ENCODE assay signal across 9 mouse cellular contexts in genomic region chr9:53890075-53890474, GRCm38 (mm10). TPM values are rescaled to one million over a fixed set of nuclear protein-coding genes. Genes with fewer than 3 reads are reported as not detected.
DNase-seq lines count a peak whose midpoint lies in the region; ATAC-seq lines count a peak whose summit lies in the region.
"Had no signal": no experiment of that assay in that cellular context is flagged by ENCODE, and none has a peak within 500 bp of the region (broad histone marks: within the 10 kb centered on the region; RNA-seq: fewer than 3 reads in every experiment).

No protein-coding gene starts in this region.

- WGBS in embryonic facial prominence, embryonic 11.5 days, result 4% methylated on average over 1 of the region's 1 CpGs
- 10% methylated on average over 1 of the region's 1 CpGs for WGBS in neural tube, embryonic 15.5 days

- no peak overlapping the region for H3K4me2 ChIP-seq in embryonic facial prominence, embryonic 11.5 days (ENCODE audit: low read depth, low read length)
- H3K4me2 ChIP-seq in neural tube, embryonic 15.5 days, result no peak overlapping the region

- H3K4me3 ChIP-seq in embryonic facial prominence, embryonic 11.5 days (ENCODE audit: low read depth, low read length), result no peak overlapping the region
- H3K4me3 ChIP-seq in neural tube, embryonic 15.5 days (replicated peaks), result no peak overlapping the region

- peak; percentile 40 for DNase-seq in gastrocnemius, postnatal 10 days
- no peak for DNase-seq in gastrocnemius, adult 18-20 months (ENCODE audit: low spot score)
- DNase-seq in thymus, postnatal 25 days, result peak; percentile 6
- no peak for DNase-seq in thymus, postnatal 36 days
- peak; percentile 66 for DNase-seq in embryonic facial prominence, embryonic 11.5 days (ENCODE audit: low spot score)
- peak; percentile 68 to 84 for DNase-seq in layer of hippocampus, postnatal 14 days (ENCODE audit: low spot score in 2 of 2)
- DNase-seq in yolk sac, embryonic 10.5 days (ENCODE audit: low spot score), result no peak

- H3K4me1 ChIP-seq in embryonic facial prominence, embryonic 11.5 days (ENCODE audit: control insufficient read depth, insufficient read depth, low read length), result no peaks in the 10 kb centered on the region
- no peaks in the 10 kb centered on the region for H3K4me1 ChIP-seq in neural tube, embryonic 15.5 days

- no peaks in the 10 kb centered on the region for H3K36me3 ChIP-seq in embryonic facial prominence, embryonic 11.5 days (replicated peaks; ENCODE audit: control insufficient read depth, insufficient read depth, low read depth, low read length)
- H3K36me3 ChIP-seq in neural tube, embryonic 15.5 days, result no peaks in the 10 kb centered on the region
- H3K36me3 ChIP-seq: G1E had no signal

- no peak overlapping the region for H3K27ac ChIP-seq in embryonic facial prominence, embryonic 11.5 days (replicated peaks; ENCODE audit: low read depth, low read length)
- no peak overlapping the region for H3K27ac ChIP-seq in neural tube, embryonic 15.5 days (replicated peaks)

- no peak overlapping the region for H3K9ac ChIP-seq in embryonic facial prominence, embryonic 11.5 days (replicated peaks; ENCODE audit: low read length)
- no peak overlapping the region for H3K9ac ChIP-seq in neural tube, embryonic 15.5 days (replicated peaks)

- H3K9me3 ChIP-seq in embryonic facial prominence, embryonic 11.5 days (replicated peaks; ENCODE audit: control insufficient read depth, low read length), result no peaks in the 10 kb centered on the region
- H3K9me3 ChIP-seq in neural tube, embryonic 15.5 days (replicated peaks), result no peaks in the 10 kb centered on the region

- ATAC-seq in embryonic facial prominence, embryonic 11.5 days (replicated peaks; ENCODE audit: insufficient number of reproducible peaks, low FRiP score, low TSS enrichment, low read depth), result no peak
- ATAC-seq in neural tube, embryonic 15.5 days (ENCODE audit: low FRiP score), result peak; percentile 59; the same call in 1 of the 2 replicates

- no peaks in the 10 kb centered on the region for H3K27me3 ChIP-seq in embryonic facial prominence, embryonic 11.5 days (ENCODE audit: control insufficient read depth, insufficient read depth, low read length)
- H3K27me3 ChIP-seq in neural tube, embryonic 15.5 days (replicated peaks), result no peaks in the 10 kb centered on the region

RNA-seq across cellular contexts. Expression of gene Sln, which starts 40.1 kb away (rescaled TPM):
- 10 to 100 TPM; 29.0 to 38.3 TPM for total RNA-seq in gastrocnemius, postnatal 10 days (2021)
- 1 to 10 TPM in 1 of 2 experiments, under 1 TPM in 1; 0.95 to 1.9 TPM for total RNA-seq in gastrocnemius, adult 18-20 months (2021)
- 1.2 and 2.0 TPM in 2 replicates for polyA plus RNA-seq in embryonic facial prominence, embryonic 11.5 days (2014; fragmentation: Nextera tagmentation; extraction: Ambion mirVana)
- under 1 TPM; 0.29 to 0.99 TPM for total RNA-seq in layer of hippocampus, postnatal 14 days (2021)
- polyA plus RNA-seq in neural tube, embryonic 15.5 days (2015; fragmentation: Nextera tagmentation; extraction: Ambion mirVana), result 8.9 and 11.3 TPM in 2 replicates
- total RNA-seq: G1E had no signal
- polyA plus RNA-seq: G1E had no signal

Comparison
In these comparisons a context has a peak if more than half of its experiments do, and no peak if none do; other contexts are left out.
1. DNase-seq: peak in gastrocnemius, postnatal 10 days (single experiment), thymus, postnatal 25 days (single experiment), embryonic facial prominence, embryonic 11.5 days (single experiment) and layer of hippocampus, postnatal 14 days (2 of 2); none in gastrocnemius, adult 18-20 months (single experiment), thymus, postnatal 36 days (0 of 2) and yolk sac, embryonic 10.5 days (single experiment).
2. RNA of gene Sln, which starts 40.1 kb away (total RNA-seq): 29.0 to 38.3 TPM in gastrocnemius, postnatal 10 days; 0.95 to 1.9 TPM in gastrocnemius, adult 18-20 months and 0.29 to 0.99 TPM in layer of hippocampus, postnatal 14 days; every median in the first group is over 10 times any median in the second.